Mouse (Mus musculus) gastrocnemius, postnatal 36 days (tissue): ENCODE data around the gene D430041D05Rik. TPM values are rescaled to one million over a fixed set of nuclear protein-coding genes. Genes with fewer than 3 reads are reported as not detected.

Experiments used
- DNase-seq, 2 experiments: peaks; one replicate each; pipeline ENCODE4 v3.0.0; 2022
- intact Hi-C: fragments of 180-260 bp; cut with DNase I; formaldehyde crosslinking; loops from one replicate; pipeline ENCODE4 v1.15.1; 2025
- total RNA-seq, 2 experiments: library from RNA; stranded (reverse); gene quantifications; 2 replicates each; pipeline ENCODE4 v1.2.3; 2021

D430041D05Rik gene
- total RNA-seq, 2 experiments from 2014 or later, result 0.94 to 1.6 TPM

DNA sequence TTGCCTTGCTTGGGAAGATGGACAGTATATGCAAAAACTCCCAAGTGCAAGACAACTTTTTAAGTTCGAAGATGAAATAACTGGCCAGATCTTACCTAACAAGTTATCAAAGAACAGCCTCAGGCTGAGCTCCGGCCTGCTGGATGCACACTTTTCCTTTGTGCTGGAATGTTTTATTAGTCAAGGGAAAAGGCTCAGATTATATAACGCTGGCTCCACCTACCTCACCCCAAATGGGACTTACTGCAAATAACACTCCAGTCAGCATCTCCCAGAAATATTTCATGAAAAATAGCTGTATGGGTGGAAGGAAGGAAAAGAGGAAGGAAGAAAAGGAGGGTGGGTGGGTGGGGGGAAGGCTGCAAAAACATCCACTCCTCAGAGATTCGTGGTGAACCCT is 54.3 kb downstream of the D430041D05Rik start:
- intact Hi-C loops, result no loop called here

DNA sequence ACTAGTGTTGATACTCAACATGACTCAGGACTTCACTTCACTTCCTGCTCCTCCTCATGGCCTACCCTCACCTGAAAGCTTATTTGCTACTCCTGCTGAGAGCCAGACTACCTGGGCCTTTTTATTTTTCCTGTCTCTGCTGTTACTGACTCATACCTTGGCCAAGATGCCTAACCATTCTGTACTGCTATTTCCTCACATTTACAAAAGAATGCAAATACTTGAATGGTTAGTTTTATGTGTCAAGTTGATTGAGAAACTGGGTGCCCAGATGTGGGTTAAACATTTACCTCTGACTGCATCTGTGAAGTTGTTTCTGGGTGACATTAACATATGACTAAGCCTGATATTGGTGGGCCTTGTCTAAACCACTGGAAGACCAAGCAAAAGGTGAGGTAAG is 56.7 kb downstream of the D430041D05Rik start:
- intact Hi-C loops, result no loop called here
- DNase-seq, result no peak

More for the DNA sequence above, 54.3 kb downstream of the D430041D05Rik start:
- DNase-seq, result no peak

DNA sequence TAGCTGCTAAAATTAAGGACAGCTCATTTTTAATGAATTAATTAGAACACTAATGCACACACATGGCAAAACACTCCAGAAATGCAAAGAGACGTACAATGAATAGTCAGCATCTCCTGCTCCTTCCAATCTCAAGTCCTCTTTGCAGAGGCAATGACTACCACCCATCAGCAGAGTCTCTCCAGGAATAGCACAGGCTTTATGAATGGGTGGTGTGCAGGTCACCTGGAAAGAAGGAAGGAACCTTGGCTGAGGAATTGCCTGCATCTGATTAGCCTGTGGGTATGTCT is 58.7 kb downstream of the D430041D05Rik start:
- intact Hi-C loops, result no loop called here
- no peak for DNase-seq

DNA sequence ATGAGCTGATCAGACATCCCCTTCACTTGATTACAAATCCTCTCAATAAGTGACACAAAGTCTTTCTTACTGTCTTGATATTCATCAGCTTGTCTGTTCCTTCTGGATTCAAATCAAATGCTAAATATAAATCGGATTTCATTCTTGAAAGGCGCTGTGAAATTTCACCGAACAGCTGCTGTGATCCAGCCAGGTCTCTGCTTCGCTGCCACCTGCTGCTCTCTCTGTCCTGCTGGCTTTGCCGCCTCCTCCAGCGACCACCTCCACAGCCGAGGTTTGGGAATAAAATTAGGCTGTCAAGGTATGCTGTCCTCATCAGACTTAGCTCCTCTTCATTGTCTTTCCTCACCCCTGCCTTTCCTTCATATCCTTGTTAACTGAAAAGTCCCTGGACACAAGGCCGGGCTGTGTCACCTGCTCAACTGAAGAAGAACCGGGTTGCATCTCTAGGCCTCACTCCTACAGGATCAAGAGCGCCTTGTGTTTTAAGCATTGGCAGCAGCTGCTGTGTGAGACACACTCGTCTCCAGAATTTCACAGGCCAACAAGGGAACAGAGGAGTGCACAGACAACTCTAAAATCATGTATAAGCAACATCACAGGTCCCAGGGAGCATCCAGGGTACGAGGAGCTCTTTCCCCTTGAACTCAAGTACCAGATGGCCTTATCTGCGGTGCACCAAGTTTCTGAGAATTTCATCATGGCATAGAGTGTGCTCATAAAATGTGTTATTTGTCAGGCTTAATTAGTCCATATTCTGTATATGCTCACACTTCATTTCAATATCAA is 59.2 kb downstream of the D430041D05Rik start:
- no peak for DNase-seq
- intact Hi-C loops, result no loop called here

DNA sequence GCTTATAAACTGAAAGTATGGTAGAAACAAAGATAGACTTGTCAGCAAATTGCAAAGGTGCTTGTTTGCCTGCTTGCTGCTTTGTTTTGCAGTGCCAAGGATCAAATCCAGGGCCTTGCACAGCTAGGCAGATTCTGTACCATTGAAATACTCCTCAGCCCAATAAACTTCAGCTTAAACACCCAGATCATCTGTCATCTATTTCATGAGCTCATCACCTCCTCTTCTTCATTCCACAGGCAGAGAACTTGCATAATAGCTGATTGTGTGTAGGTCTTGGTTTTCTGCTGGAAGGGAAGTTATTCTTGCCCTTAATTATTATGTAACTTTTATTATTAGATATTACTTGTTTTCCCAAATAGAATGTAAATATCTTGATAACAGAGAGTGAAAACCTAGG is 73.2 kb downstream of the D430041D05Rik start:
- intact Hi-C loops, result no loop called here
- DNase-seq, result no peak

DNA sequence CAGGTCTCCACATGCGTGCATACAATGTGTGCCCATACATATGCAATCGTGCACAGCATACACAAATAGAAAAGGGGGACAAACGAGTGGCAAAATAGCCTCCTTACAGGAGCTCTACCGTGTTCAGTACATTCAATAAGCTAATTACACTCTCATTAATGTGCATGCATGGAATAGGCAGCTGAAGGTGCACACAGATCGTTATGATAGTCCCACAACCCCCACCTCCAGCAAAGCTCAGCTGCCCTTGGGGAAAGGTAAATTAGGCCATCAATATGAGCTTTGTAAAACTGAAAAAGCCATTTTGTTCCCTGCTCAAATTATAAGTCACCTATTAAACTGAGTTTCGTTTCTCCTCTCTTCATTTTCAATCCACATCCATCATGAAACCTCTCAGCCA is 75.0 kb downstream of the D430041D05Rik start:
- DNase-seq, result no peak
- intact Hi-C loops, result no loop called here

DNA sequence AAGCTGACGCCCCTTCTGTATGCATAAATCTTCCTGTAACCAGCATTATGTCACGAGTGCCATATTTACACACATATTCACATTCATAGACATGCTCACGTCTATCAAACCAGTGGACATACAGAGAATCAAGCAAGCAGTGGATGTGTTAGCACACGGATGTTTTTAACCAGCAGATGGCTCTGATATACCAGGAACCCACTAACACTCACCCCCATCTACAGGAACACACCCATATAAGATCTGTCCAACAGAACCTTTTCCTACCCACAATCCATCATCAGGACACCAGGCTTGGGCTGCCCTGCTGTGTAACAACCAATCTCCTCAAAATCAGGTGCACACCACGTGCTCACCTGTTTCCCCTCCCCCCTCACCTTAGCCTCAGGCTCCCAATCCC is 76.9 kb downstream of the D430041D05Rik start:
- intact Hi-C loops, result loop anchor here (5.0 kb wide), 1 partner anchor 88 kb away; no protein-coding TSS in a partner anchor
- no peak for DNase-seq

DNA sequence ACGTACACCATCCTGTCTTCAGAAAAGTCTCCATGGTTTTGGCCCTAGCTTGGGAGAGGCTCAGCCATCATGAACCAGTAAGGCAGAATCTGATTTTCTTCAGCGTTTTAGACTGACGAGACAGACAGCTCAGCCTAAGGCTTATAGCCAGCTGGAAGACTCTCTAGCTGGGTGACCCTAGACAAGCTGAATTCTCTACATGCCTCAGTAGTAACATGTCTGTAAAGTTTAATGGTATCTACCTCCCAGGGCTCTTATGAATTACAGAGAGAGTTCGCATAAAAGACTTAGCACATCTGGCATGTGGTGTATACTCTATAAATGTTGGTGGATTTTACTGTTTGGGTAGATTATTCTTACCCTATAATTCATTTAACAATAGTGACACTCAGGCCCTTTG is 78.1 kb downstream of the D430041D05Rik start:
- no peak for DNase-seq
- intact Hi-C loops, result loop anchor here (5.0 kb wide), 1 partner anchor 90 kb away; no protein-coding TSS in a partner anchor

DNA sequence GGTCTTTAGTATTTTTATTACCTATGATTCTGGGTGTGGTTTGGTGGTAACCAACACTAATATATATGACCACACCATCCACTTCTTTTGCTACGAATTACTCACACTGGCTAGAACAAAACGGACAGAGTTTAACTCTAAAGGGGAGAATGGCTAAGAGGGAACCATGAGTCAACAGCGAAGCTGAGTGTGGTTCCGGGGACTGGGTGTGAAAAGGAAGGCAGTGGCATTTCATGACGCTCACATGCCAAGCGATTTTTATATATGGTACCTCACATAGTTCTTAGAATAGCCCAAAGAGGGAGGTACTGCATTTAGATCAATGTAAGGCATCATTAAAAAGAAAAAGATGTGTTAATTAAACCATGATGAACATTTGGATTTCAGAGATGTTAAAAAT is 79.6 kb downstream of the D430041D05Rik start:
- no peak for DNase-seq
- intact Hi-C loops, result loop anchor here (5.0 kb wide), 1 partner anchor 91 kb away; no protein-coding TSS in a partner anchor

DNA sequence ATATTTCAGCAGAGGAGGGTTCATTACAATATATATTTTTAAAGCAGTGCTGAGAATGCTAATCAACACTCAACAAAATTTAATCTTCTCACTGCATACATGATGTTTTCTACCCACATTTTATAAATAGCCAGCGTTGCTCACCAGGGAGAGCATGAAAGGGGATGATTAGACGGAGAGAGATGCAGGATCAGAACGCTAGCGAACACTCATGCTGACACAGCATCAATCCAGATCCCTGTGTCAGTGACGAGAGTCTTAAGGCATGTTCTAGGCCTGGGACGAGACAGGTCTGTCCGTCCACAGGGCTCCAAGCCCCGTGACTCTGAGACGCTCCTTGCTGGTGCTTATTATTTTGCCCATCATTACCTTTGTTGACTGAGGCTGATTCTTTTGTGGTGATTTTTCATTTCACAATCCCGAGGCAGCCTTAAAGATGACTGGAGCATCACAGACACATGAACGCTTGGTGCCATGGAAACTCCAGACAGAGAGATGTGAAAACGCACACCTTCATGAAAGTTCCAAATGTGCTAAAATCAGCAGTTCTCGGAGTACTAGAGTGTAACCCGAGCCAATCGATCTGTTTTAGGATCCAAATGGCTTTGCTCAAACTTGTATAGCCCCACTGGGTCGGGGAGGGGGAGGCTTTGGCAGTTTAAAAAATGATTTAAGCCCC is 83.6 kb downstream of the D430041D05Rik start:
- no peak for DNase-seq
- intact Hi-C loops, result no loop called here

DNA sequence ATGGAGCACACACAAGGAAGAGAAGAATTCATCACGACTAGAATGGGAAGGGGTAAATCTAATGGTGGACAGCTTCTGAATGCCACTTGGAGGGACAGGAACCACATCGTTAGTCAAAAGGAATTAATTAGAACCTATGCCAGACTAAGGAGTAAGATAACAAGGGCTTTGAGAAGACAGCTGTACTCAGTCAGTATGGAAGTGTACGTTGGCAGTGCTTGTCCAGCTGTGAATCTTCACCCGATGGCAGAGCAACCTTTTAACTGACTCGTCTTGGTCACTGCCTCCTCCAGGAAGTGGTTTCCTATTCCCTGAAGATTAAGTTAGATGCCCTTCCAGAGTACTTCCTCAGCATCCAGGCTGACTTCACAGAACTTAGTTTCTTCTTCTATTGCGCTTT is 87.0 kb downstream of the D430041D05Rik start:
- intact Hi-C loops, result no loop called here
- DNase-seq, result no peak

DNA sequence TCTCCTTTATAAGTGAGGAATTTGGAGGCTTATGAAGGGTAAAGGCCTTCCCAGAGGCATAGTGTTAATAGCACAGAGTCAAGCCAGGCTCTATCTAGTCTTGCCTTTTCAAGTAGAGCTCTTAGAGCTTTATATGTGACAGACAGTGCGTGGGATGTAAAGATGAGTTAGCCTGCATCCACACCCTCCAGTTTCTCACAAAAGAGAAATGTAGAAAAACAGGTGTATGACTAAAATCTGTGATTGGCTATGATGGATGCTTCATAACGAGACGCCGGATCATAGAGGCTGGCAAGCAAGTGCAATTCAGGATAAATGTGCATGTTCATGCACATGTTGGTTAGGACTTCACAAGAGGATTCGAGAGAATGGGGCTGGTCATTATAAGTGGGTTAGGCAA is 87.5 kb downstream of the D430041D05Rik start:
- intact Hi-C loops, result no loop called here

DNA sequence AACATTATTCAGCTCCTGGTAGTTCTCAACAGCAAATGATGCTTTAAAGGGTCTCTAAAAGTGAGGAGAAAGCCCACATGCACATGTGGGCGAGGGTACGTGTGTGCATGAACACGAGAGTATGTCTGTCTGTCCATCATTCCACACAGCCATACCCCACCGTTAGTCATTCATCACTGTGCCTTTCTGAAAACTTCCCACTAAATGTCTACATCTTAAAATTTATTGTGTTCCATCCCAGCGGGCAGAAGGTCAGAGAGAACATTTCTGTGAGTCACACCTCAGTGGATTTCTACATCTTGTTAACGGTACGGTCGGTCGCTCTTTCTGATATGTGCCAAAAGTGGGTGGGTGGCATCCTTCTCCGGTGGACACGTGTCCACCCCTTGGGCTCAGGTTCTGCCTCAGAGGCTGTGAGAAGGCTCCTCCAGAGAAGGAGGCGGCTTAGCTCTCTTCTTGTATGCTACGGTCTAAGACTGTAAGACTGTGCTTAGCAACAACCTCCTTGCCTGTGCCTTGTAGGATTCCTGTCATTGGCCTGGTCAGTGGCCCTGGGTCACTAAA is 90.7 kb downstream of the D430041D05Rik start:
- no peak for DNase-seq
- intact Hi-C loops, result no loop called here

More for the DNA sequence above, 87.5 kb downstream of the D430041D05Rik start:
- no peak for DNase-seq

DNA sequence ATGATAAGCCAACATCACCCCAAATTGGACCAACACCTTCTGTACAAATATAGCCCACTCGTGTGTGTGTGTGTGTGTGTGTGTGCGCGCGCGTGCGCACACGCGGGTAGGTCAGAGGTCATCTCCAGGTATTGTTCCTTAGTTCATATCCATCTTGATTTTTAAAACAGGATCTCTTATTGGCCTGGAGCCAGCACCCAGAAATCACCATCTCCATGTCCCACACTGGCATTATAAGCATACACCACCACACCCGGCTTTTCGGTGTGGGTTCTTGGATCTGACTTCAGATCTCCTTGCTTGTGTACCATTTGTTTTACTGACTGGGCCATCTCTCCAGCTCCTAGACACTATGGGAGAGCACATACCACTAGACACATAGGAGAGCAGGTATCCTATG is 91.4 kb downstream of the D430041D05Rik start:
- DNase-seq, result no peak

DNA sequence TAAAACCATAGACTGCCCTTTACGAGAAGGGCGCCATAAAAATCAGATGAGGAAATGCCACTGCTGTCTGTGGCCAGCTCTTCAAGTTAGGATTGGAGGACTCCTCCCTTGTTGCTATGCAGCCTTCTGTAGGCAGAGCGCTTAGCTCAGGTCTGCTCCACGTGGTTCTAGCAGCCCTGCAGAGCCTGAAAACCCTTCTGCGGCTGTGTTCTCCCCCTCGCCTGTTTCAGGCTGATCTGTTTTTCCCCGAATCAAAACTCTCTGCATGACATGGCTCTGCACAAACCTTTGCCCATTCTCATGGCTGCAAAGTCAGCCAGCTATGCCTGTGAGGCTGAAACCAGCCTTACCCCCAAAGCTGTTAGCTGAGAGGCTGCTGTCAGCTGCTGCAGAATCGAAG is 91.9 kb downstream of the D430041D05Rik start:
- intact Hi-C loops, result no loop called here
- no peak for DNase-seq

More for the DNA sequence above, 91.4 kb downstream of the D430041D05Rik start:
- intact Hi-C loops, result no loop called here

DNA sequence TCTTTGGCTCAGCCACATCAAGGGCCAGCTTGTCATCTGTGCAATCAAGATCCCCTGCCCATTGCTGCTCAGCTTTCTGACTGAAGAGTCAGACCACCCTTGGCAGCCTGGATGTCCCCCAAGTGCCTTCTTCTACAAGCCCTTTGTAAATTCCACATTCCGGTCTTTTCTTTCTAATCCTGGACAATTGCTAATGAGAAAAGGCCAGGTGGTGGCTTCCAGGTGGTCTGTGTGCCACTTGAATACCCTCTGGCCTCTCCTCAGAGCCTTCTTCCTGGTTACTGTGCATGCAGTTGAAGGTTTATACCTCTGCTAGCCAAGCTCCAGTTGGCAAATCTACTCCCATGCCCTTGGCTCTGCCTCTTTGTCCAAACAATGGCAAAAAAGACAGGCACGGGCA is 92.6 kb downstream of the D430041D05Rik start:
- DNase-seq, result no peak
- intact Hi-C loops, result no loop called here

DNA sequence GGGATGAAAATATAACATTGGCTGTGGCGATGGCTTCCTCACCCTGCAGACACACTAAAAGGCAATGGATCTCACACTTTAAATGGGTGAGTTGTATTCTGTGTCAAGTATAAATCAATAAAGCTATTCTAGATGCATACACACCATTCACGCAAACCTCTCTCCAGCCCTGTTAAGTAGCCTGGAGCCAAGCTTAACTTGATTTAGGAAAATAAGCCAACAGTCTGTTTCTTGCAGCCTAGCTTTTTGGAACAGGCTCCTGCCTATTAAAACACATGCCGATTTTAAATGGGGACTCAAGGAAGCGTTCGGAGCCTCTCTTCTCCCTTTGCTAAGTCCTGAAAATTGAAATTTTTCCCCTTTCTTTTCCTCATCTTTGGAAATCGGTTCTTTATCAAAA is 93.2 kb downstream of the D430041D05Rik start:
- intact Hi-C loops, result no loop called here
- no peak for DNase-seq

DNA sequence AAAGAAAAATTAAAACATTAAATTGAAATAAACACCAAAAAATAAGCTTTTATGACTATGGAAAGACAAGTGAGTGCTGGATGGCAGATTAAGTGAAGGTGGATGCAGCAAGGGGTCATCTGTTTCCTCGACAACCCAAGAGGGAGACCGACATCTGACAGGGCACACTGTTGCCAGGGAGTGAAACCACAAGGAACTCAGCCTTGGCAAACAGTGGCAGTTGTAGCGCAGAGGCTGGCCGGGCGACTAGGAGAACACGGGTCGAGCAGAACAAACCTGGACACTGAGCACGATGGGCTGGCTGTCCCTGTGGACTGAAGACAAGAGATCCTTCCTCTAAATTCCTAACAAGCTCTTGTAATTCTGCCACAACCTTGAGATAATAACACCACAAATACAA is 94.3 kb downstream of the D430041D05Rik start:
- DNase-seq, result no peak
- intact Hi-C loops, result no loop called here

DNA sequence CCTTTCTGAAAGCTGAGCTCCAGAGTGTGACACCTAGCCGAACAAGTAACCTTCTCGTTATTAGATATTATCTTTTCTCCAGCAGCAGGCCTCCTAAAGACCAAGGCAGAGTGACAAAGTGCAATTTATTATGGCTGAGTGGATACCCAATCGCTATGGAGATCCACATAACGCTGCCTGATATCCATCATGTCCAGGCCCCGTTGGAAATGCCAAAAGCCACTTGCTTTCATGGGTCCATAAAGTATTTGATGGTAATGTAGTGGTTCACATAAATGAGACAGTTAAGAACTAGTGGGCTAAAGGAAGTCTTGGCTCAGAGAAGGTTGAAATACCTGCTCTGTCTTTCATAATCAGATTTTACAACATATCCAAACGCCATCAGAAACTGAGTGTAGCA is 97.6 kb downstream of the D430041D05Rik start:
- no peak for DNase-seq
- intact Hi-C loops, result no loop called here

DNA sequence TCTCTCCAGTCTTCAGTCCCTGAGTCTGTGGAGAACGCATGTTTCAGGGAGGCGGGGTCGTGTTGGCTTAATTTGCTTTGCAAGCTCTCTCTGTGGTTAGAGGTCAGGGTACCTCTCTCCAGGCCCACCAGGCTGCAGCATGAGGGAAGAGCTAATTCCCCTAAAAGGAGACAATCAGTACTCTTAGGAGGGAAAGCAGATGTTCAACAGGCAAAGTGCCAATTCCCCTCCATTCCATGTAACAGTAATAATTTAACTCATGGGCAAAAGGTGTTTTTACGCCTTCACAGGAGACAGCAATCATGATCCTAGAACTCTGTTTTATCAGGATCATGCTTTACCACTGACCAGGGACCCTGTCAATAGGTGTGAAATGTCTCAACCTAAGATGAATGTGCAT is 103.7 kb downstream of the D430041D05Rik start:
- no peak for DNase-seq
- intact Hi-C loops, result no loop called here

DNA sequence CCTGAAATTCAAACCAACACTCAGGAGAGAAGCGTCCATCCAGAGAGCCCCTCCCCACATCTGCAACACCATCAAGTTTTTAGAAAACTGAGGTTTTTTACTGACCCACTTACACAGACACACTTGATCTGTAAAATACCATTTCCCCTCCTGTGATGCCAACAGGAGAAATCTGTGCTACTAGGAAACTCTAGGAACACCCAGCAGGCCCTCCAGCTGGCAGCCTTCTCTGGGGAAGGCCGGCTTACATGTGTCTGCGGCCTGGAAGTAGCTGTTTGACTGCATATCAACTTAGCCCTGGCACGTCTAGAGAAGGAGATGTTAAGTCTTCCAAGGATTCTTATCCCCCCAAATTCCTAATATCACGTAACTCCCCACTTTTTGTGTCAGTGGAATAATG is 105.1 kb downstream of the D430041D05Rik start:
- DNase-seq, result no peak
- intact Hi-C loops, result no loop called here

DNA sequence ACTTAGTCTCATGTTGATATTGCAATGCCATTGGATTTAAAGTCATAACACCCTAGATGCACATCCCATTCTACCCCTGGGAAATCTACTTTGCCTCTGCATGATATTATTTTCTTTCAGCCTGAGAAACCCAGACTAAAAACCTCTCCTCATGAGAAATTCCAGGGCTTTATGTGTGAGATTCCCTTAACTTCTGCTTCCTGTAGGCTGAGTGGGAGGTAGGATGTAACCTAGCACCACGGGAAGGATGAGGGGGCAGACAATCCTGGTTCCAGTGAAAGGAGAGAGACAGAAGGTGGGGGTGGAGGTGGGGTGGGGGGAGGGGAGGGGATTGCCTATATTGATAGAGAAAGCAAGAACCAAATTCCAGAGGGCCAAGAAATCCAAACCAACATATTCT is 110.9 kb downstream of the D430041D05Rik start:
- no peak for DNase-seq
- intact Hi-C loops, result no loop called here
